Mouse (Mus musculus): ENCODE measurements around the gene Prkca.

The Prkca gene

GRCm38 (mm10) chr11:108297956-108298355 lies 45.8 kb downstream of the Prkca start:
- DNase-seq (ENCODE audit: low read depth, low spot score): no peak

GRCm38 (mm10) chr11:108295373-108295772 lies 48.4 kb downstream of the Prkca start:
- DNase-seq (ENCODE audit: low read depth, low spot score): no peak

- no peak for DNase-seq (ENCODE audit: low read depth, low spot score)
Observed at GRCm38 (mm10) chr11:108294305-108294813, 49.4 kb downstream of the Prkca start.

GRCm38 (mm10) chr11:108293843-108294242 lies 49.9 kb downstream of the Prkca start:
- DNase-seq (ENCODE audit: low read depth, low spot score): no peak

GRCm38 (mm10) chr11:108289192-108289591 lies 54.5 kb downstream of the Prkca start:
- no peak for DNase-seq (ENCODE audit: low read depth, low spot score)

- DNase-seq (ENCODE audit: low read depth, low spot score): no peak
Observed at GRCm38 (mm10) chr11:108287321-108287720, 56.4 kb downstream of the Prkca start.

- DNase-seq (ENCODE audit: low read depth, low spot score): no peak
Observed at GRCm38 (mm10) chr11:108285046-108285445, 58.7 kb downstream of the Prkca start.

- DNase-seq (ENCODE audit: low read depth, low spot score): no peak
Observed at GRCm38 (mm10) chr11:108282850-108283459, 60.8 kb downstream of the Prkca start.

- DNase-seq (ENCODE audit: low read depth, low spot score): no peak
Observed at GRCm38 (mm10) chr11:108279748-108280373, 63.9 kb downstream of the Prkca start.

- DNase-seq (ENCODE audit: low read depth, low spot score): no peak
Observed at GRCm38 (mm10) chr11:108277096-108277495, 66.6 kb downstream of the Prkca start.

GRCm38 (mm10) chr11:108276148-108276547 lies 67.6 kb downstream of the Prkca start:
- DNase-seq (ENCODE audit: low read depth, low spot score): no peak

GRCm38 (mm10) chr11:108274046-108274445 lies 69.7 kb downstream of the Prkca start:
- DNase-seq (ENCODE audit: low read depth, low spot score): no peak

GRCm38 (mm10) chr11:108273415-108273965 lies 70.2 kb downstream of the Prkca start:
- DNase-seq (ENCODE audit: low read depth, low spot score): no peak

- no peak for DNase-seq (ENCODE audit: low read depth, low spot score)
Observed at GRCm38 (mm10) chr11:108272601-108273414, 70.9 kb downstream of the Prkca start.

GRCm38 (mm10) chr11:108271305-108271704 lies 72.4 kb downstream of the Prkca start:
- no peak for DNase-seq (ENCODE audit: low read depth, low spot score)

GRCm38 (mm10) chr11:108269516-108269915 lies 74.2 kb downstream of the Prkca start:
- no peak for DNase-seq (ENCODE audit: low read depth, low spot score)

- DNase-seq (ENCODE audit: low read depth, low spot score): no peak
Observed at GRCm38 (mm10) chr11:108268421-108269322, 75.1 kb downstream of the Prkca start.

GRCm38 (mm10) chr11:108267825-108268224 lies 75.9 kb downstream of the Prkca start:
- DNase-seq (ENCODE audit: low read depth, low spot score): no peak

GRCm38 (mm10) chr11:108267066-108267465 lies 76.7 kb downstream of the Prkca start:
- DNase-seq (ENCODE audit: low read depth, low spot score): no peak

GRCm38 (mm10) chr11:108263868-108264267 lies 79.9 kb downstream of the Prkca start:
- DNase-seq (ENCODE audit: low read depth, low spot score): no peak

GRCm38 (mm10) chr11:108263406-108263805 lies 80.3 kb downstream of the Prkca start:
- DNase-seq (ENCODE audit: low read depth, low spot score): no peak

Data from brain, embryonic 18.5 days (tissue).